ENCODE assay signal across 19 mouse cellular contexts in the genomic region with DNA sequence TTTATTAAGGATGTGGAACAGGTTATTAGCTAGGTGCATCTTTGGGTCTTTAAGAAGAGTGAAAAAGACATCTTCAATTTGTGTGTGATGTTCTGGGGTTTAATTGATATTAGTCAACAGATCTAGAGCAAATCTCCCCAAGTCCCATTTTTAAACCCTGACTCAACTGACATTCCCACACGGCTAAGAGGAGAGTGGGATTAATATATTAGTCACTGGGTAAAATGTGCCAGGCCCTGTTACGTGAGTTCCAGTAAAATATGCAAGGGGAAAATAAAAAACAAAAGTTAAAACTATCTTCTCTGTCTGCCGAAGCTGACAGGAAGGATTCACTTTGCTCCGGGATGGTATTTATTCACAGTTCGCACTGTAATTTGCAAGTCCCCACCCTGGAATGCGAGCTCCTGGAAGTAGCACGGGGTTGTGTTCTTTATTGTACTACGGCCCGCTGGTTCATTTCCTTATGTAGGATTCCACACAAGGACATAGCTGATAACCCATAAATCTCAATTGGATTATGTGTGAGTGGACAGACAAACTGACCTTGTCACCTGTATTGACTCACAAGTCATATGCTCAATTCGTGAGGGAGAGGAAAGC.
A peak's percentile ranks its signal among the peaks of the same experiment; 100 is the strongest.
DNase-seq lines count a peak whose midpoint lies in the region; ATAC-seq and TF ChIP-seq lines count a peak whose summit lies in the region.
"Had no signal": no experiment of that assay in that cellular context is flagged by ENCODE, and none has a peak within 500 bp of the region (broad histone marks: within the 10 kb centered on the region; RNA-seq: fewer than 3 reads in every experiment).

No protein-coding gene starts in this region.

- peaks cover 54% of the 10 kb centered on the region for H3K4me1 ChIP-seq in heart, embryonic 13.5 days
- H3K4me1 ChIP-seq in ES-Bruce4 (ENCODE audit: control insufficient read depth, insufficient read depth, low read length): no peaks in the 10 kb centered on the region
- H3K4me1 ChIP-seq in embryonic facial prominence, embryonic 14.5 days (ENCODE audit: control insufficient read depth, insufficient read depth, low read length): peaks cover 4% of the 10 kb centered on the region
- H3K4me1 ChIP-seq in liver, postnatal 0 days (ENCODE audit: insufficient read depth): peaks cover 24% of the 10 kb centered on the region

- TF ChIP-seq CTCF in ES-Bruce4 (IDR thresholded peaks at IDR 0.05; ENCODE audit: low read depth, low read length): no peak
- no peak for TF ChIP-seq CTCF in liver, postnatal 0 days (IDR thresholded peaks at IDR 0.05; ENCODE audit: low read depth)

- H3K36me3 ChIP-seq in heart, embryonic 13.5 days: peaks cover 12% of the 10 kb centered on the region
- no peaks in the 10 kb centered on the region for H3K36me3 ChIP-seq in ES-Bruce4 (ENCODE audit: control insufficient read depth, insufficient read depth, low read length, poor library complexity, severe bottlenecking)
- peaks cover 5% of the 10 kb centered on the region; the same call in 1 of the 2 replicates for H3K36me3 ChIP-seq in embryonic facial prominence, embryonic 14.5 days (ENCODE audit: control insufficient read depth, insufficient read depth, low read length)
- H3K36me3 ChIP-seq in liver, postnatal 0 days (replicated peaks; ENCODE audit: insufficient read depth, low read length): 0 out of 2 replicates have a peak, but pooled peaks cover 5% of the 10 kb centered on the region
- H3K36me3 ChIP-seq: hindbrain, embryonic 10.5 days; lung, embryonic 15.5 days; neural tube, embryonic 15.5 days had no signal

- no peak for DNase-seq in heart, postnatal 4 days
- DNase-seq in embryonic facial prominence, embryonic 14.5 days (ENCODE audit: low spot score): peak; percentile 42
- DNase-seq in liver, postnatal 0 days: no peak
- no peak for DNase-seq in retina, postnatal 1 day
- DNase-seq: cerebellum, postnatal 14 days; gastrocnemius, adult 2 months; kidney, postnatal 4 days; right cerebral cortex, postnatal 4 days; thymus, postnatal 25 days had no signal

- H3K9ac ChIP-seq in heart, embryonic 13.5 days: no peak overlapping the region
- H3K9ac ChIP-seq in ES-Bruce4 (ENCODE audit: low read depth, poor library complexity, severe bottlenecking): no peak overlapping the region
- H3K9ac ChIP-seq in embryonic facial prominence, embryonic 14.5 days (ENCODE audit: low read depth, low read length): no peak overlapping the region
- no peak overlapping the region for H3K9ac ChIP-seq in liver, postnatal 0 days (replicated peaks)
- H3K9ac ChIP-seq: limb, embryonic 12.5 days; lung, embryonic 15.5 days; neural tube, embryonic 15.5 days had no signal

- no peak overlapping the region for H3K4me3 ChIP-seq in heart, embryonic 13.5 days
- H3K4me3 ChIP-seq in ES-Bruce4 (ENCODE audit: low read depth, low read length): no peak overlapping the region
- no peak overlapping the region for H3K4me3 ChIP-seq in embryonic facial prominence, embryonic 14.5 days (ENCODE audit: low read depth, low read length)
- peak overlapping the region; percentile 22 for H3K4me3 ChIP-seq in liver, postnatal 0 days (ENCODE audit: low read depth, low read length)
- H3K4me3 ChIP-seq: gastrocnemius, adult 2 months; hindbrain, embryonic 10.5 days; limb, embryonic 12.5 days; lung, embryonic 15.5 days; neural tube, embryonic 15.5 days had no signal

- TF ChIP-seq POLR2A in ES-Bruce4 (IDR thresholded peaks at IDR 0.05; ENCODE audit: insufficient read depth, low read length): no peak

- no peak overlapping the region; the same call in 1 of the 2 replicates for H3K4me2 ChIP-seq in heart, embryonic 13.5 days
- H3K4me2 ChIP-seq in embryonic facial prominence, embryonic 14.5 days (ENCODE audit: low read depth, low read length): no peak overlapping the region
- peak overlapping the region; percentile 57; the same call in 1 of the 2 replicates for H3K4me2 ChIP-seq in liver, postnatal 0 days (ENCODE audit: low read depth, low read length)
- H3K4me2 ChIP-seq: limb, embryonic 12.5 days; lung, embryonic 15.5 days; midbrain, embryonic 11.5 days; neural tube, embryonic 15.5 days had no signal

- H3K27ac ChIP-seq in heart, embryonic 13.5 days (replicated peaks): 0 out of 2 replicates have a peak overlapping the region, but pooled peaks have one; percentile 5
- H3K27ac ChIP-seq in ES-Bruce4 (ENCODE audit: insufficient read depth, low read length): peak overlapping the region; percentile 46
- H3K27ac ChIP-seq in embryonic facial prominence, embryonic 14.5 days (replicated peaks; ENCODE audit: low read depth, low read length): no peak overlapping the region
- no peak overlapping the region for H3K27ac ChIP-seq in liver, postnatal 0 days (ENCODE audit: low read depth)
- H3K27ac ChIP-seq: gastrocnemius, adult 2 months; hindbrain, embryonic 10.5 days; limb, embryonic 12.5 days; macrophage; neural tube, embryonic 15.5 days had no signal

- H3K9me3 ChIP-seq in heart, embryonic 13.5 days: 0 out of 2 replicates have a peak, but pooled peaks cover 4% of the 10 kb centered on the region
- H3K9me3 ChIP-seq in ES-Bruce4 (replicated peaks; ENCODE audit: control insufficient read depth, insufficient read depth, low read length, poor library complexity, severe bottlenecking): peaks cover 1% of the 10 kb centered on the region; the same call in 1 of the 2 replicates
- H3K9me3 ChIP-seq in embryonic facial prominence, embryonic 14.5 days (ENCODE audit: control insufficient read depth, low read length): peaks cover 5% of the 10 kb centered on the region; the same call in 1 of the 2 replicates
- no peaks in the 10 kb centered on the region for H3K9me3 ChIP-seq in liver, postnatal 0 days (ENCODE audit: low read length)
- H3K9me3 ChIP-seq: lung, embryonic 15.5 days; neural tube, embryonic 15.5 days had no signal

- no peak for ATAC-seq in heart, embryonic 13.5 days (ENCODE audit: extremely low read depth, insufficient number of reproducible peaks, low FRiP score, low TSS enrichment)
- ATAC-seq in embryonic facial prominence, embryonic 14.5 days (ENCODE audit: low read depth): no peak
- no peak for ATAC-seq in liver, postnatal 0 days
- ATAC-seq in cerebellum, adult (ENCODE audit: insufficient number of reproducible peaks, low FRiP score, low TSS enrichment): no peak
- ATAC-seq: activated CD4-positive, CD25-positive, alpha-beta regulatory T cell, adult 4 months had no signal

- WGBS in heart, embryonic 13.5 days: 49% methylated on average over 10 of the region's 10 CpGs
- 53% methylated on average over 10 of the region's 10 CpGs for WGBS in embryonic facial prominence, embryonic 14.5 days
- WGBS in liver, postnatal 0 days (ENCODE audit: insufficient replicate concordance): 79% methylated on average over 10 of the region's 10 CpGs

- no peaks in the 10 kb centered on the region for H3K27me3 ChIP-seq in heart, embryonic 13.5 days (replicated peaks)
- no peaks in the 10 kb centered on the region for H3K27me3 ChIP-seq in ES-Bruce4 (ENCODE audit: control insufficient read depth, insufficient read depth, low read length, poor library complexity, severe bottlenecking)
- no peaks in the 10 kb centered on the region for H3K27me3 ChIP-seq in embryonic facial prominence, embryonic 14.5 days (replicated peaks; ENCODE audit: control insufficient read depth, insufficient read depth, low read length)
- H3K27me3 ChIP-seq in liver, postnatal 0 days (ENCODE audit: insufficient read depth, low read length): no peaks in the 10 kb centered on the region
- H3K27me3 ChIP-seq: limb, embryonic 12.5 days; lung, embryonic 15.5 days; neural tube, embryonic 15.5 days had no signal

- TF ChIP-seq EP300 in ES-Bruce4 (IDR thresholded peaks at IDR 0.05; ENCODE audit: insufficient read depth, low read depth, low read length): peak; percentile 30; the same call in 1 of the 2 replicates
- no peak for TF ChIP-seq EP300 in liver, postnatal 0 days (IDR thresholded peaks at IDR 0.05; ENCODE audit: low read depth)

Comparison
In these comparisons a context has a peak if more than half of its experiments do, and no peak if none do; other contexts are left out.
1. H3K27ac ChIP-seq: peak in heart, embryonic 13.5 days (single experiment) and ES-Bruce4 (single experiment); none in embryonic facial prominence, embryonic 14.5 days (single experiment) and liver, postnatal 0 days (single experiment).